Mouse (Mus musculus): Measurements from ENCODE around the gene Man2a2. TPM values are rescaled to one million over a fixed set of nuclear protein-coding genes. Genes with fewer than 3 reads are reported as not detected.

The Man2a2 gene
- polyA plus RNA-seq, 2 experiments = 1.7 to 4.9 TPM

DNA sequence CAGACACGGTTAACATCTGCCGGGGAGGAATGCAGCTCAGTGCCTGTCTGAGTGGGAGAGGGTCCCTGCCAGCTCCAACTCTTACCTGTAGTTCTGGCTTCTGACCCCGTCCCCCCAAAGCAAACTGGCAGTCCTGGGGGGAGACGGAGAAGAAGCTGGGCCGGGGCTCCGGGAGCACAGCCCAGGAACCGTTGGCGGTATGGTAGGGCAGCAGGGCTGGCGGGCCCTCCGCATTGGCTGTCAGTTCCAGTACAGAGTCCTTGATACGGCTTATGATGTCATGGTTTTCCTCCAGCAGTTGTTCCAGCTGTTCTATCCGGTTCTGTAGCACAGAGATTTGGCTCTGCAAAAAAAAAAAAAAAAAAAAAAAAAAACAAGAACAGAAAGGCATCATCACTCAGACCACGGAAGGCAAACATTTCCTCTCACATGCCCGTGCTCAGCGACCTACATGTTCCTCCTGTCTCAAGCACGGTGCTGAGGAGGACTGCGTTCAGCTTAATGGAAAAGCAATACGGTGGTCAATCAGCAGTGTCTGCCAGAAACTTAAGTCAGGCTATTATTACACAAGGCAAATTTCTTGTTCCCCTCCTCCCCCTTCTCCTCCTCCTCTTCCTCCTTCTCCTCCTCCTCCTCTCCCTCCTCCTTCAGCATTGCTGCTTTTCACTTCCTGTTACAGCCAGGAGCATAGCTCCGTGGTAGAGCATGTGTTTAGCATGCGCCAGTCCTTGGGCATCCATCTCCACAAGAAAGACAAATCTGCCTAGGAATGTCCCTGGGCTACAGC lies 2.3 kb downstream of the Man2a2 start:
- no peak overlapping the region for H3K27ac ChIP-seq
- WGBS (ENCODE audit: insufficient replicate concordance) = 56% methylated on average over 20 of the region's 20 CpGs
- no peaks in the 10 kb centered on the region for H3K9me3 ChIP-seq (ENCODE audit: control insufficient read depth, low read length)
- no peak for ATAC-seq (ENCODE audit: insufficient read depth)
- H3K36me3 ChIP-seq (replicated peaks; ENCODE audit: control insufficient read depth, insufficient read depth, low read depth) = no peaks in the 10 kb centered on the region
- H3K27me3 ChIP-seq (ENCODE audit: control insufficient read depth, insufficient read depth, low read length) = peaks cover 23% of the 10 kb centered on the region
- no peak overlapping the region for H3K9ac ChIP-seq (replicated peaks)
- no peak overlapping the region for H3K4me2 ChIP-seq (ENCODE audit: low read depth)
- DNase-seq (ENCODE audit: low read depth in 3 of 3, low spot score in 3 of 3) = no peak
- H3K4me1 ChIP-seq (replicated peaks; ENCODE audit: control insufficient read depth in 2 of 2, insufficient read depth in 2 of 2, low read length in 1 of 2) = peaks cover 0 to 7% of the 10 kb centered on the region in 2 experiments; a peak in 1 of 4 replicates
- TF ChIP-seq EP300 (IDR thresholded peaks at IDR 0.05; ENCODE audit: low read depth) = no peak
- no peak for TF ChIP-seq CTCF (IDR thresholded peaks at IDR 0.05; ENCODE audit: low read depth)
- H3K4me3 ChIP-seq (ENCODE audit: insufficient read depth in 1 of 2, low read depth in 2 of 2, low read length in 2 of 2) = no peak overlapping the region

DNA sequence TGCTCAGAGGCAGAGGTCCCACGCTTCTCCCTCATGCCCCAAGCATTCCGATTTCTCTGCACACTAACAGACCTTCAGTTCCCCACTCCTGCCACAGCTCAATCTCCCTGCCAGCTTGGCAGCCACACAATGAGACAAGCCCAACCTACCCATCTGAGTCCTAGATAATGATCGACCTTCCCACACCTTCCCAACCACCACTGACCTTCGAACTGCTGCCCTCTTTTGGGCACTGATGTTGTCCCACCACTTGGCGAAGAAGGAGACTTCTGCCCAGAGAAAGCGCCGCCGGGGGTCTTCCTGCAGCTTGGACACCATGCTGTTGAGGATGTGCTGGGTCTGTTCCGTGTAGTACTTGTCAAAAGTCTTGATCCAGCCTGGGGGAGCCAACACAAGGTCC lies 3.2 kb downstream of the Man2a2 start:
- H3K4me1 ChIP-seq (replicated peaks; ENCODE audit: control insufficient read depth in 2 of 2, insufficient read depth in 2 of 2, low read length in 1 of 2) = peaks cover 0 to 7% of the 10 kb centered on the region in 2 experiments; a peak in 1 of 4 replicates
- DNase-seq (ENCODE audit: low read depth in 3 of 3, low spot score in 3 of 3) (no peak), ATAC-seq (ENCODE audit: insufficient read depth) (no peak)
- H3K36me3 ChIP-seq (replicated peaks; ENCODE audit: control insufficient read depth, insufficient read depth, low read depth) = no peaks in the 10 kb centered on the region
- H3K27ac ChIP-seq = no peak overlapping the region
- H3K9me3 ChIP-seq (ENCODE audit: control insufficient read depth, low read length) = no peaks in the 10 kb centered on the region
- H3K9ac ChIP-seq (replicated peaks) = no peak overlapping the region
- no peak overlapping the region for H3K4me3 ChIP-seq (ENCODE audit: insufficient read depth in 1 of 2, low read depth in 2 of 2, low read length in 2 of 2)
- TF ChIP-seq CTCF (IDR thresholded peaks at IDR 0.05; ENCODE audit: low read depth) (no peak), EP300 (IDR thresholded peaks at IDR 0.05; ENCODE audit: low read depth) (no peak)
- 74% methylated on average over 9 of the region's 9 CpGs for WGBS (ENCODE audit: insufficient replicate concordance)
- peaks cover 23% of the 10 kb centered on the region for H3K27me3 ChIP-seq (ENCODE audit: control insufficient read depth, insufficient read depth, low read length)
- H3K4me2 ChIP-seq (ENCODE audit: low read depth) = no peak overlapping the region

DNA sequence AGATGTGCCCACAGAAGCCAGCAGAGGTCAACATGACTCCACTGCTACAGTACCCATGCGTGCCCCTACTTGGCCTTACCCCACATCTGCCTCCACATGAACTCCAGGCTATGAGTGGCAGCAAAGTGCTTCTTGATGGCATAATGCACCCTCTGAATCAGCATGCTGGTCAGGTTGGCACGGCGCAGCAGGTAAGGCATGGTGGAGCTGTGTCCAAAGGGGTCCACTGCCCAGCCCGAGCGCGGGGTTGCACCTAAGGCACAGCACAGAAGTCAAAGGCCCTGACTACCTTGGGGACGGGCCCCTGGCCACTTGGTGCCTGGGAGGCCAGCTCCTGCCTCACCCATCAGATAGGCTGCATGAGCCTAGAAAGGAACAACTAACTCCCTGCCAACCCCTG lies 3.9 kb downstream of the Man2a2 start:
- H3K4me1 ChIP-seq (replicated peaks; ENCODE audit: control insufficient read depth in 2 of 2, insufficient read depth in 2 of 2, low read length in 1 of 2) = peaks cover 0 to 7% of the 10 kb centered on the region in 2 experiments; a peak in 1 of 4 replicates
- ATAC-seq (ENCODE audit: insufficient read depth) (no peak), DNase-seq (ENCODE audit: low read depth in 3 of 3, low spot score in 3 of 3) (no peak)
- H3K27me3 ChIP-seq (ENCODE audit: control insufficient read depth, insufficient read depth, low read length) = peaks cover 21% of the 10 kb centered on the region
- TF ChIP-seq EP300 (IDR thresholded peaks at IDR 0.05; ENCODE audit: low read depth) (no peak), CTCF (IDR thresholded peaks at IDR 0.05; ENCODE audit: low read depth) (no peak)
- no peak overlapping the region for H3K27ac ChIP-seq
- WGBS (ENCODE audit: insufficient replicate concordance) = 82% methylated on average over 7 of the region's 7 CpGs
- H3K9ac ChIP-seq (replicated peaks) = no peak overlapping the region
- no peak overlapping the region for H3K4me3 ChIP-seq (ENCODE audit: insufficient read depth in 1 of 2, low read depth in 2 of 2, low read length in 2 of 2)
- no peaks in the 10 kb centered on the region for H3K9me3 ChIP-seq (ENCODE audit: control insufficient read depth, low read length)
- no peak overlapping the region for H3K4me2 ChIP-seq (ENCODE audit: low read depth)
- H3K36me3 ChIP-seq (replicated peaks; ENCODE audit: control insufficient read depth, insufficient read depth, low read depth) = no peaks in the 10 kb centered on the region

- peaks cover 8% of the 10 kb centered on the region for H3K27me3 ChIP-seq (ENCODE audit: control insufficient read depth, insufficient read depth, low read length)
- no peak for DNase-seq (ENCODE audit: low read depth in 3 of 3, low spot score in 3 of 3)
Observed at GRCm38 (mm10) chr7:80365759-80366158, 5.4 kb downstream of the Man2a2 start.

GRCm38 (mm10) chr7:80360435-80360834 lies 10.7 kb downstream of the Man2a2 start:
- ATAC-seq (ENCODE audit: insufficient read depth) (no peak), DNase-seq (ENCODE audit: low read depth in 3 of 3, low spot score in 3 of 3) (no peak)
- TF ChIP-seq CTCF (IDR thresholded peaks at IDR 0.05; ENCODE audit: low read depth) (no peak), EP300 (IDR thresholded peaks at IDR 0.05; ENCODE audit: low read depth) (no peak)
- 40% methylated on average over 3 of the region's 3 CpGs for WGBS (ENCODE audit: insufficient replicate concordance)
- Histone ChIP-seq H3K36me3 (replicated peaks; ENCODE audit: control insufficient read depth, insufficient read depth, low read depth) (no peaks in the 10 kb centered on the region), H3K4me2 (ENCODE audit: low read depth) (no peak overlapping the region), H3K9ac (replicated peaks) (no peak overlapping the region), H3K27ac (no peak overlapping the region), H3K4me3 (ENCODE audit: insufficient read depth in 1 of 2, low read depth in 2 of 2, low read length in 2 of 2) (no peak overlapping the region), H3K4me1 (replicated peaks; ENCODE audit: control insufficient read depth in 2 of 2, insufficient read depth in 2 of 2, low read length in 1 of 2) (no peaks in the 10 kb centered on the region), H3K27me3 (ENCODE audit: control insufficient read depth, insufficient read depth, low read length) (no peaks in the 10 kb centered on the region), H3K9me3 (ENCODE audit: control insufficient read depth, low read length) (no peaks in the 10 kb centered on the region)

More at GRCm38 (mm10) chr7:80365759-80366158, 5.4 kb downstream of the Man2a2 start:
- 67% methylated on average over 2 of the region's 2 CpGs for WGBS (ENCODE audit: insufficient replicate concordance)
- H3K27ac ChIP-seq = no peak overlapping the region
- TF ChIP-seq CTCF (IDR thresholded peaks at IDR 0.05; ENCODE audit: low read depth) = no peak
- TF ChIP-seq EP300 (IDR thresholded peaks at IDR 0.05; ENCODE audit: low read depth) = no peak
- H3K4me1 ChIP-seq (replicated peaks; ENCODE audit: control insufficient read depth in 2 of 2, insufficient read depth in 2 of 2, low read length in 1 of 2) = peaks cover 0 to 7% of the 10 kb centered on the region in 2 experiments; a peak in 1 of 4 replicates
- H3K9me3 ChIP-seq (ENCODE audit: control insufficient read depth, low read length) = no peaks in the 10 kb centered on the region
- no peaks in the 10 kb centered on the region for H3K36me3 ChIP-seq (replicated peaks; ENCODE audit: control insufficient read depth, insufficient read depth, low read depth)
- ATAC-seq (ENCODE audit: insufficient read depth) = no peak
- no peak overlapping the region for H3K9ac ChIP-seq (replicated peaks)
- H3K4me2 ChIP-seq (ENCODE audit: low read depth) = no peak overlapping the region
- no peak overlapping the region for H3K4me3 ChIP-seq (ENCODE audit: insufficient read depth in 1 of 2, low read depth in 2 of 2, low read length in 2 of 2)

All from liver, embryonic 14.5 days (tissue).